Mouse (Mus musculus) yolk sac, embryonic 10.5 days (tissue): Measurements from ENCODE around the gene Ssx2ip.
A peak's percentile ranks its signal among the peaks of the same experiment; 100 is the strongest.
"Not testable (repeated sequence)": the region's sequence is repeated elsewhere in the genome, so short reads cannot be mapped to it uniquely, and the experiment has no call there.

Experiments used
- DNase-seq: peaks from one replicate; pipeline ENCODE4 v3.0.0-alpha.2; 2017; ENCODE audit warnings: low spot score

The Ssx2ip gene

DNA sequence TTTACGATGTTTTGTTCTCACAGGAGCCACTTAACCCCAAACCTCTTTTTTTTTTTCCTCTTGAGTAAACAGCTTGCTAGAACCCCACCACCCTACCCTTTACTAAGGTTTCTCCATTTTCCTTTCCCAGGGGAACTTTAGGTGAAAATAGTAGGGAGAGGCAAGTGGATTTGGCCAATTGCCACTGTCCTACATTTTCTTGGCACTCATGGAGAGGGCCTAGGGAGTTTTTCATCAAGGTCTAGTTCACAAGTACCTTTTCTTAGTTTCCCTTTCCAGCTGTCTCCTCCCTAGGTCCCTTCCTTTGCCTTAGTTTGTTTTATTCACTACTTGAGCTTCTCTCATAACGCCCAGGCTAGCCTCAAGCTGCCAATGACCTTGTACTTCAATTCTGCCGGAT, 672 bp upstream of the Ssx2ip start:
- DNase-seq: no peak

- no peak for DNase-seq
Observed at GRCm38 (mm10) chr3:146405213-146406006, 968 bp downstream of the Ssx2ip start.

GRCm38 (mm10) chr3:146406007-146406341, 1.5 kb downstream of the Ssx2ip start:
- DNase-seq: peak; percentile 20

DNA sequence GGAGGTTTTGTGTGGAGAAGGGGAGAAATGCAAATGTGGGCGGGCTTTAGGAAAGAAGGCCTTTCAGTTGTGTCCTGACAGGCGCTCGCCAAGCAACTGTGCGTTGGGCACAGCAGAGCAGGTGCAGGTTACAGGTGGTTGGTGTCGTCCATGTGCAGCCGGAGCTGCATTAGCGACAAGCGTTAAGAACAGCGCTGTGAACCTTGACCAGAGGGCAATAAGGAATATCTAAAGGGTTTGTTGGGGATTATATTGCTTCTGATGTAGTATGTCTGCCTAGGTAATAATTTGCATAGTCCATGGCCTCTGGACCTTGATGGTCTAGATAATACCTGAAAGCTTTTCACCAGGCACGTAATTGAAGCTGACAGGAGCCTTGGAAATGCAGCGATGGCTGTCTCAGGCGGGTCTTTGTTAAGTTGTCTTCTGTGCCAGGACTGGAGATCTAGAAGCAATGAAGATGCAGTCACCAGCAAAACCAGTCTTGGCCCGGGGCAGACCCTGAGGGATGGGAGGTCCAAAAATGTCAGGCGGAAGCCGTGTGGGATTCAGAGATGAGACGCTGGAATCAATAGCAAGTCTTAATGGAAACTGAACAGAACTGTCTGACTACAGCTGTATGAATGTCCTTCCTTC, 2.8 kb downstream of the Ssx2ip start:
- peak; percentile 55 for DNase-seq

- DNase-seq: peak; percentile 39
Observed at GRCm38 (mm10) chr3:146410114-146410513, 5.7 kb downstream of the Ssx2ip start.

DNA sequence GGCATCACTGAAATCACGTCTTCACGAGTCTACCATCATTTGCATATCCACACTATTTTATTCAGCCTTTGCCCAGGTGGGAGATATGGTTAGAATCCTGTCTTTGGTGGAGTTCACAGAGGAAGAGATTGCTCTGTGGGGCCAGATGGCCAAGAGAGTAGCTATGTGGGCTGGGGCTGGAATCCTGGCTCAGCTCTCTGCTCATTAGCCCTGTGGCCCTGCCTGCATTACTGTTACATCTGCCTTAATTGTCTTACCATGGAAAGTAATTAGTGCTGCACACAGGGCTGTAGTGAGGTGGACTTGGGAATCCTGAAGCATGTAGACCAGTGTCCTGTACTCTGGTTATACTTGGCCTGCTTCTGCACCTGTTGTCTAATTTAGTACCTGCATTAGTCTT, 7.6 kb downstream of the Ssx2ip start:
- DNase-seq: no peak

- DNase-seq: no peak
Observed at GRCm38 (mm10) chr3:146412480-146412879, 8.0 kb downstream of the Ssx2ip start.

- no peak for DNase-seq
Observed at GRCm38 (mm10) chr3:146413016-146413415, 8.6 kb downstream of the Ssx2ip start.

- DNase-seq: no peak
Observed at GRCm38 (mm10) chr3:146413992-146414391, 9.6 kb downstream of the Ssx2ip start.

DNA sequence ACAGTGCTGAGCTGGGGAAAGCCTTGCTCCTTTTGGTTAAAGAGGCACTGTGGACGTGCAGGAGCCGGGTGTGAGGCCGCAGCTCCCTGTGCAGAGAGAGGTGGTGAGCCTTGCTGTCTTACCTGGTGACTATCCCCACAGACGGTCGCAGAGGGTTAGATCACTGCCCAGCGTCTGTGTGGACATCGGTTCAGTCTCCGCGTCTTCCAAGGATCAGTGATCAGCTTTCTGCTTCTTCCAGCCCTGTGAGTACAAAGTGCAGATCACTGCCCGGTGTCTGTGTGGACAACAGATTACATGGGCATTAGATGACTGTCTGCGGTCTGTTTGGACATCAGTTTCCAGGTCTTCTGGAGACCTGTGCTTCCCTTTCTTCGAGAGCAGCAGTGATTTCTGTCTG, 10.1 kb downstream of the Ssx2ip start:
- DNase-seq: peak; percentile 51

- no peak for DNase-seq
Observed at GRCm38 (mm10) chr3:146417873-146418272, 13.4 kb downstream of the Ssx2ip start.

DNA sequence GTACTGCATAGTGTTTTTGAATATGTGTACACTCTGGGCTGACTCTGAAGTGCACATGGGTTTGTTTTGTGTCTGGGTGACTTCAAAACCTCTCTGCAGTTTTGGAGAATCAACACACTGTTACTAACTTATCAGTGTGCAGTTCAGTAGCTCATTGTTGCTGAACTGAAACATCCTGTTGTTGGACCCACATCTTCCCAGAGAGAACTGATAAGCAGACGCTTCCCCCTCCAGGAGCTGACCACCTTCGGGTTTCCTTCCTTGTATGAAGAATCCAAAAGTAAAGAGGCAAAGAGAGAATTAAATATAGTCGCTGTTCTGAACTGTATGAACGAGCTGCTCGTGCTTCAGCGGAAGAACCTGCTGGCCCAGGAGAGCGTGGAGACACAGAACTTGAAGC, 14.5 kb downstream of the Ssx2ip start:
- no peak for DNase-seq

DNA sequence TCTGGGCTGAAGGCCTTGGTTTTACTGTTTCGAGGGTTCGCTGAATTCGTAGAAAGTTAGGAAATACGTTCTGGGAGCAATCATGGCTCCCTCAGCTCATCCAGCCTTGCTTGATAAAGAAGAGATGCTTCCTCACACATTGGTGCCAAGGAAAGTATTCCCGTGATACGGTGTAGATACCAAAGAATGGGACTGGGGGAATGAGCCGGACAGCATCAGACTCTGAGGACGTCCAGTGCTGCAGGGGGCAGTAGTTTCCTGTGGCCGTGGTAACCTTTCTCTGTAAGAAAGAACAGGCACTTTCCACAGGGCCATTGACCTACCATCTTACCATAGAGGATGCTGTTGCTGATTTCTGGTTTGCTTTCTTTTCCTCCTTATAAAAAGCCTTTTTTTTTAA, 15.1 kb downstream of the Ssx2ip start:
- DNase-seq: no peak

DNA sequence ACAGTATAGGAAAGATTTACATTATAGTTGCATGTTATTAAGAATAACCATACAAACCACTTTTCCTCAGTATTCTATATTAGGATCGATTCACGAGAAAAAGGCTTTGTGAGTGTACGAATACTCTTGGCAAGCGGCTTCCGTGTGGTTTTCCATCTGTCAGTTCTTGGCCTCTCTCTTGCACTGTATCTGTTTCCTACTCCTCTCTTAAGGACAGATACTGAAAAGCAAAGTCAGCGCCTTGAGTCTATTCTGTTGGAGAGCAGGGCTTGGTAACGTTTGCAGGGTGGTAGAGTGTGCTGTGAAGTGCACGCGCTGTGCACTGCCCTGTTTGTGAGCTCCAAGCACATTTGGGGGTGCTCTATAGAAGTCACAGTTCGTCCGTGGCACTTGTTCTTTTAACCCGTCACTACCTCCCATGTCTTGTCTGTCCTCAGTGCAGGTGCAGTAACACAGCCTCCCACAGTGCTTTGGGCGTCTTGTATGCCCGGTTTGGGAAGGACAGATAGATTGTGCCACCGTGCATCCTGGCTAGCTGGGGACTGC, 15.6 kb downstream of the Ssx2ip start:
- DNase-seq: no peak

DNA sequence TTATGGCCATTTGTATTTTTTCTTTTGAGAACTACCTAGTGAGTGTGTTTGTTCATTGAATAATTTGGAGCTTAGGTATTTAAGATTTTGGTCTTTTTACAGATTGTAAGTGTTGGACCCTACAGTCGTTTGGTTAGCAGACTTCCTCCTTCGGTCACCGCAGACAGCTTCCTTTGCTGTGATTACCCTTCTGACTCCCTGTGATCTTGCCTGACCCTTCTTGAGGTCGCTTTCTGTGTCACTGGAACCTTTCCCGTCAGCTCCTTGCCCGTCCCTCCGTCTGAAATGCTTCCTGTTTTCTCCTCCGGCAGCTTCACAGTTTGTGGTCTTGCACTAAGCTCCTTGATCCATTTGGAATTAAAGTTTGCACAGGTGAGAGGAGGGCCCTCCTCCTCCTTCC, 17.3 kb downstream of the Ssx2ip start:
- no peak for DNase-seq

GRCm38 (mm10) chr3:146423710-146424109, 19.3 kb downstream of the Ssx2ip start:
- DNase-seq: no peak

- DNase-seq: no peak
Observed at GRCm38 (mm10) chr3:146424306-146424900, 20.0 kb downstream of the Ssx2ip start.

DNA sequence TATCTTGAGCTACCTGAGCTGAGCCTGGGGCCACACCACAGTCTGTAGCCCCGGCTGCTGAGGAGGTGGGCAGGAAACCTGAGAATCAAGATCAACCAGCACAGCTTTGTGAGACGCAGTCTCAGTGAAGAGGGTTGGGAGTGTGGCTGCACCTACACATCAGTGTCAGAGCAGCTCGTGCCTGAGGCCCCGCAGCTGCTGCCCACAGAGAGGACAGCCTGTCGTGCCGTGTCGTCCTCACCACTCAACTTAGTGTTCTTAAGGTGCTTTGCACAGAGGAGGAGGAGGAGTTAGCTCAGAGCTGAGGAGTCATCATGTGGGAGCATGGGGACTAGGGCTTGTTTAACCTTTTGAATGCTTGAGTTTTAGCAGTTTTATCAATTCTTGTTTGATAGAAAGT, 21.5 kb downstream of the Ssx2ip start:
- DNase-seq: no peak

DNA sequence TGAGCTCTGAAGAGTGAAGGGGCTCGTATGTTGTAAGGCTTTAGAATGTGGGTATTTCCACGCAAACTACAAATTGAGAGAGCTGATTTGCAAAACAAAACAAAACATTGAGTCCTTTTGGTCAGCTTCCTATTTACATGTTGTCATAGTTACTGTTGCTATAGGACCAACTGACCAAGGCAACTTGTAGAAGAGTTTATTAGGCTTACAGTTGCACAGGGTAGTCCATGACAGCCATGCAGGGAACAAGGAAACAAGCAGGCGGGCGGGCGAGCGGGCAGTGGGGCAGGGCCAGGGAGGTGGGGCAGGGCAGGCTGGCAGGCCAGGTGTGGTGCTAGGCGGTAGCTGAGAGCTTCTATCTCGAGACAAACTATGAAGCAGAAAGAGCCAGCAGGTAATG, 22.0 kb downstream of the Ssx2ip start:
- no peak for DNase-seq

DNA sequence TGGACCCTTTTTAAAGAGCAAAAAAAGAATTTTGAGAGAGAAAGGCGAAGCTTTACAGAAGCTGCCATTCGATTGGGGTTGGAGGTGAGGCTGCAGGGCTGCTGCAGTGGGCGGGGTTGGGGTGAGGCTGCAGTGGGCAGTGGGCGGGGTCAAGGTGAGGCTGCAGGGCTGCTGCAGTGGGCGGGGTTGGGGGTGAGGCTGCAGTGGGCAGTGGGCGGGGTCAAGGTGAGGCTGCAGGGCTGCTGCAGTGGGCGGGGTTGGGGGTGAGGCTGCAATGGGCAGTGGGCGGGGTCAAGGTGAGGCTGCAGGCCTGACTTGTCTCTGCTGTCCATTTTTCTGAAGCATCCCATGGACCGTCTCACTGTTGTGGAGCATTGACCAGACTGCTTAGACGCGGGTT, 28.6 kb downstream of the Ssx2ip start:
- not testable (repeated sequence) for DNase-seq

GRCm38 (mm10) chr3:146433681-146434350, 29.4 kb downstream of the Ssx2ip start:
- no peak for DNase-seq

GRCm38 (mm10) chr3:146434686-146435085, 30.2 kb downstream of the Ssx2ip start:
- no peak for DNase-seq

- no peak for DNase-seq
Observed at GRCm38 (mm10) chr3:146435533-146435932, 31.1 kb downstream of the Ssx2ip start.
